Mouse (Mus musculus): ENCODE measurements around the gene Rimklb. TPM values are rescaled to one million over a fixed set of nuclear protein-coding genes. Genes with fewer than 3 reads are reported as not detected.

The Rimklb gene
- total and polyA plus RNA-seq, 2 experiments = not detected

DNA sequence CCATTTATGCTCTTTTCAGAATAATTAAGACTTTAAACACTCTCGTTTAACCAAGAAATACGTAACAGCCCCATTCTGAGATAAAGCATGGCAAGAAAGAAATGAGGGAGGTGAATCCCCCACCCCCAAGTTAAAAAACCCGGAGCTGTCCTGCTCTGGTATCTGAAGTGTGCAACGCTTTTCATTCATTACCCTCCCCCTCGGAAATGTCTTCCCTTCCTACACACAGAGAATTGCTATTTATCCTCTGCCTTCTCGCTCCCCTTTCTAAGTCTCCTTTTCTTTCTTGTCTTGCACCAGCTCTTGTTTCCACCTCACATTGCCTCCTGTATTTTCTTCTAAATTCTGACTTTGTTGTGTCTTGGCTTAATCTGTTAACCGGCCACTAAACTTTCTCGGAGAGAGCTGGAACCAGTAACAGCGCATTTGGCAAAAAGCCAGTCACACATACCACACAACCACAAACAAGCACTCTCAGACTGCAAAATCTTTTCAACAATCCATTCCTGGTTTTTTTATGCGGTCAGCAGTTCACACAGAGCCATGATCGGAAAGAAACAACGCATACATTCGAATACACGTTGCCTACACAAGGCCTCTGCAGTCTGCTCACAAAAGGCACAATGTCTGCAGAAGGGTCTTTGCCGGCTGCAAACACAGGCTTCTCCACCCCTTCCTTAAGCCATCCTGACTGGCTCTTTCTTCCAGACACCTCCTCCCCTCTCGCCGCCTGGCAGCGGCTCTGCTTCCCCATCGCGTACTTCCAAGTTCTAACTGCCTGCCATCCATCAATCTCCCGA is 3.3 kb downstream of the Rimklb start:
- TF ChIP-seq POLR2A (IDR thresholded peaks at IDR 0.05; ENCODE audit: extremely low read depth, insufficient read depth, low read length) = no peak
- TF ChIP-seq CTCF (IDR thresholded peaks at IDR 0.05; ENCODE audit: low read depth, low read length) = no peak
- DNase-seq (ENCODE audit: extremely low read depth, low read depth, low spot score) = no peak
- no peak overlapping the region for H3K27ac ChIP-seq (replicated peaks; ENCODE audit: insufficient read depth, low read depth, low read length)
- peaks cover 18% of the 10 kb centered on the region for H3K27me3 ChIP-seq (ENCODE audit: control insufficient read depth, insufficient read depth, low read length)
- no peak overlapping the region for H3K9ac ChIP-seq (ENCODE audit: low read depth, low read length)
- WGBS = 25% methylated on average over 21 of the region's 21 CpGs
- H3K36me3 ChIP-seq (ENCODE audit: control insufficient read depth, insufficient read depth, low read length) = no peaks in the 10 kb centered on the region
- H3K79me2 ChIP-seq (ENCODE audit: control insufficient read depth, insufficient read depth, low read length) = no peaks in the 10 kb centered on the region
- H3K4me3 ChIP-seq (ENCODE audit: insufficient read depth, low read depth, low read length) = no peak overlapping the region
- H3K4me1 ChIP-seq (ENCODE audit: control insufficient read depth, insufficient read depth, low read length) = peaks cover 6% of the 10 kb centered on the region; the same call in 1 of the 2 replicates

GRCm38 (mm10) chr6:122493799-122494472 is 4.6 kb downstream of the Rimklb start:
- Histone ChIP-seq H3K36me3 (ENCODE audit: control insufficient read depth, insufficient read depth, low read length) (no peaks in the 10 kb centered on the region), H3K9ac (ENCODE audit: low read depth, low read length) (no peak overlapping the region), H3K4me3 (ENCODE audit: insufficient read depth, low read depth, low read length) (no peak overlapping the region), H3K27ac (replicated peaks; ENCODE audit: insufficient read depth, low read depth, low read length) (no peak overlapping the region), H3K79me2 (ENCODE audit: control insufficient read depth, insufficient read depth, low read length) (no peaks in the 10 kb centered on the region), H3K27me3 (ENCODE audit: control insufficient read depth, insufficient read depth, low read length) (peaks cover 21% of the 10 kb centered on the region), H3K4me1 (ENCODE audit: control insufficient read depth, insufficient read depth, low read length) (peaks cover 6% of the 10 kb centered on the region; the same call in 1 of the 2 replicates)
- TF ChIP-seq POLR2A (IDR thresholded peaks at IDR 0.05; ENCODE audit: extremely low read depth, insufficient read depth, low read length) = no peak
- TF ChIP-seq CTCF (IDR thresholded peaks at IDR 0.05; ENCODE audit: low read depth, low read length) = no peak
- WGBS = 62% methylated on average over 6 of the region's 6 CpGs
- DNase-seq (ENCODE audit: extremely low read depth, low read depth, low spot score) = no peak

DNA sequence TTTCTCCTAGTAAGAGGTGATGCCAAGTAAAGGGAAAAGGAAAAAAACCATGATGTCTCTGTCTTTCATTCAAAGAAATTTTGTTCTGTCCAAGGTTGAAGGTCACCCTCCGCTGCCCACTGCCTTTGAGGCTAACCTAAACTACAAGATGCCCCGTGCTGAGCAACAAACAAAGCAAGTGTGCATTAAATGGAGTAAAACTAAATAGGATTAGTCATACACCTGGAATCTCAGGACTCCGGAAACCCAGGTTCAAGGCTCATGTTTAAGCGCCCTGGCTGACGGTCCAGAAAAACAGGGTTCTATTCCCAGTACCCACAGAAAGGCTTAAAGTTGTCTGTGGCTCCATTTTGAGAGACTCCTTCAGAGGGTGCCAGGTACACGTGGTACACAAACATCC is 6.1 kb downstream of the Rimklb start:
- WGBS = 19% methylated on average over 6 of the region's 6 CpGs
- H3K27me3 ChIP-seq (ENCODE audit: control insufficient read depth, insufficient read depth, low read length) = peaks cover 27% of the 10 kb centered on the region
- no peak overlapping the region for H3K4me3 ChIP-seq (ENCODE audit: insufficient read depth, low read depth, low read length)
- no peak for DNase-seq (ENCODE audit: extremely low read depth, low read depth, low spot score)
- H3K27ac ChIP-seq (replicated peaks; ENCODE audit: insufficient read depth, low read depth, low read length) = no peak overlapping the region
- H3K79me2 ChIP-seq (ENCODE audit: control insufficient read depth, insufficient read depth, low read length) = no peaks in the 10 kb centered on the region
- peaks cover 6% of the 10 kb centered on the region; the same call in 1 of the 2 replicates for H3K4me1 ChIP-seq (ENCODE audit: control insufficient read depth, insufficient read depth, low read length)
- H3K9ac ChIP-seq (ENCODE audit: low read depth, low read length) = no peak overlapping the region
- no peaks in the 10 kb centered on the region for H3K36me3 ChIP-seq (ENCODE audit: control insufficient read depth, insufficient read depth, low read length)
- no peak for TF ChIP-seq POLR2A (IDR thresholded peaks at IDR 0.05; ENCODE audit: extremely low read depth, insufficient read depth, low read length)
- TF ChIP-seq CTCF (IDR thresholded peaks at IDR 0.05; ENCODE audit: low read depth, low read length) = no peak

DNA sequence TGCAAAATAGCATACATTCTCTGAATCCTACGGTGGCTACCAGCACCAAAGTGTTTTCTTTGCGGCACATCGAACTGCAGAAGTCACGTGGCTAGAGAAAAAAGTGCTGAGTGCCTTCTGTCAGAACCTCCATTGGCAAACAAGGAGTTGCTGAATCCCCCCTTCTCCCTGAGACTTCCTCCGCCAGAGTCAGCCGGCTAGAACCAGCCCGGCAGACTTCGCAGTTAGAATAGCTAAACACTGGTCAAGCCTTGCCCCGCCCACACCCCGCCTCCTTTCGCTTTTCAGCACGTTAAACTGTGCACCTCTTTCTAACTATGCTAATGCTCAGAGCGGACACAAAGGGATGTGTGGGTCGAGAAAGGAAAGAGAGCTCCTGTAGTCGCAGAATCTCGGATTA is 7.0 kb downstream of the Rimklb start:
- Histone ChIP-seq H3K27me3 (ENCODE audit: control insufficient read depth, insufficient read depth, low read length) (peaks cover 32% of the 10 kb centered on the region), H3K36me3 (ENCODE audit: control insufficient read depth, insufficient read depth, low read length) (no peaks in the 10 kb centered on the region), H3K4me3 (ENCODE audit: insufficient read depth, low read depth, low read length) (peak overlapping the region; percentile 33; the same call in 1 of the 2 replicates), H3K27ac (replicated peaks; ENCODE audit: insufficient read depth, low read depth, low read length) (no peak overlapping the region), H3K4me1 (ENCODE audit: control insufficient read depth, insufficient read depth, low read length) (peaks cover 6% of the 10 kb centered on the region; the same call in 1 of the 2 replicates), H3K9ac (ENCODE audit: low read depth, low read length) (no peak overlapping the region), H3K79me2 (ENCODE audit: control insufficient read depth, insufficient read depth, low read length) (no peaks in the 10 kb centered on the region)
- TF ChIP-seq CTCF (IDR thresholded peaks at IDR 0.05; ENCODE audit: low read depth, low read length) (no peak), POLR2A (IDR thresholded peaks at IDR 0.05; ENCODE audit: extremely low read depth, insufficient read depth, low read length) (no peak)
- WGBS = under 1% methylated on average over 16 of the region's 16 CpGs
- peak; percentile 51 for DNase-seq (ENCODE audit: extremely low read depth, low read depth, low spot score)

GRCm38 (mm10) chr6:122490929-122491512 is 7.5 kb downstream of the Rimklb start:
- WGBS = 17% methylated on average over 15 of the region's 15 CpGs
- no peaks in the 10 kb centered on the region for H3K36me3 ChIP-seq (ENCODE audit: control insufficient read depth, insufficient read depth, low read length)
- H3K27me3 ChIP-seq (ENCODE audit: control insufficient read depth, insufficient read depth, low read length) = peaks cover 35% of the 10 kb centered on the region
- no peak for DNase-seq (ENCODE audit: extremely low read depth, low read depth, low spot score)
- H3K79me2 ChIP-seq (ENCODE audit: control insufficient read depth, insufficient read depth, low read length) = no peaks in the 10 kb centered on the region
- H3K27ac ChIP-seq (replicated peaks; ENCODE audit: insufficient read depth, low read depth, low read length) = no peak overlapping the region
- TF ChIP-seq CTCF (IDR thresholded peaks at IDR 0.05; ENCODE audit: low read depth, low read length) = no peak
- TF ChIP-seq POLR2A (IDR thresholded peaks at IDR 0.05; ENCODE audit: extremely low read depth, insufficient read depth, low read length) = no peak
- H3K9ac ChIP-seq (ENCODE audit: low read depth, low read length) = no peak overlapping the region
- H3K4me1 ChIP-seq (ENCODE audit: control insufficient read depth, insufficient read depth, low read length) = peaks cover 6% of the 10 kb centered on the region; the same call in 1 of the 2 replicates
- no peak overlapping the region for H3K4me3 ChIP-seq (ENCODE audit: insufficient read depth, low read depth, low read length)

All from liver, adult 2 months (tissue).